Mouse (Mus musculus) hindbrain, embryonic 12.5 days (tissue): ENCODE data around the gene P4htm. TPM values are rescaled to one million over a fixed set of nuclear protein-coding genes. Genes with fewer than 3 reads are reported as not detected.

Experiments used
- ATAC-seq: fragments of 200-750 bp; cut with Nextera tagmentation; 2 replicates; pipeline ENCODE4 v1.8.0; 2017; ENCODE audit warnings: moderate TSS enrichment; ENCODE audit not compliant: low FRiP score
- H3K27ac ChIP-seq: fragments of 300-500 bp; sonication (generic); 2 replicates; pipeline ENCODE4 v1.5.1; 2016; ENCODE audit warnings: mild to moderate bottlenecking
- H3K27me3 ChIP-seq: fragments of 300-500 bp; sonication (generic); 2 replicates; pipeline ENCODE4 v1.6.1; 2016; ENCODE audit warnings: mild to moderate bottlenecking
- H3K36me3 ChIP-seq: fragments of 300-500 bp; sonication (generic); 2 replicates; pipeline ENCODE4 v1.6.1; 2016; ENCODE audit warnings: mild to moderate bottlenecking
- H3K4me1 ChIP-seq: fragments of 300-500 bp; sonication (generic); 2 replicates; pipeline ENCODE4 v1.6.1; 2016
- H3K4me2 ChIP-seq: fragments of 300-500 bp; sonication (generic); replicated peaks from 2 replicates; pipeline ENCODE4 v1.6.1; 2016; ENCODE audit warnings: mild to moderate bottlenecking
- H3K4me3 ChIP-seq: fragments of 300-500 bp; sonication (generic); 2 replicates; pipeline ENCODE4 v1.5.1; 2016; ENCODE audit warnings: mild to moderate bottlenecking
- H3K9ac ChIP-seq: fragments of 300-500 bp; sonication (generic); 2 replicates; pipeline ENCODE4 v1.6.1; 2016; ENCODE audit warnings: mild to moderate bottlenecking, moderate library complexity
- H3K9me3 ChIP-seq: fragments of 300-500 bp; sonication (generic); replicated peaks from 2 replicates; pipeline ENCODE4 v1.6.1; 2016; ENCODE audit warnings: mild to moderate bottlenecking
- WGBS: fragments of 180-500 bp; shearing (Covaris S2); methylation state at CpG from one replicate; pipeline ENCODE4 v1.1.7; 2016; 5-methylcytosine and 5-hydroxymethylcytosine counted together
- polyA plus RNA-seq: library from polyadenylated mRNA; unstranded; fragments of >200 nt; fragmentation: Nextera tagmentation; extraction: Ambion mirVana; gene quantifications from 2 replicates; pipeline ENCODE4 v1.2.1, GENCODE M21; 2016

P4htm gene
- polyA plus RNA-seq, 1 experiment from 2014 or later: 19.0 TPM

GRCm38 (mm10) chr9:108575321-108576297, 21.9 kb downstream of the P4htm start:
- Histone ChIP-seq H3K9ac (peak overlapping the region; percentile 32), H3K4me1 (peaks cover 63% of the 10 kb centered on the region), H3K4me3 (no peak overlapping the region; the same call in 1 of the 2 replicates), H3K27me3 (peaks cover 5% of the 10 kb centered on the region), H3K27ac (no peak overlapping the region; the same call in 1 of the 2 replicates), H3K9me3 (no peaks in the 10 kb centered on the region), H3K4me2 (peak overlapping the region; percentile 69), H3K36me3 (peaks cover 54% of the 10 kb centered on the region)
- no peak for ATAC-seq
- WGBS: 84% methylated on average over 37 of the region's 37 CpGs

- H3K4me1 ChIP-seq: peaks cover 70% of the 10 kb centered on the region
- WGBS: 79% methylated on average over 12 of the region's 12 CpGs
- peak overlapping the region; percentile 24; the same call in 1 of the 2 replicates for H3K27ac ChIP-seq
- H3K4me2 ChIP-seq: peak overlapping the region; percentile 69; the same call in 1 of the 2 replicates
- no peaks in the 10 kb centered on the region for H3K9me3 ChIP-seq
- 0 out of 2 replicates have a peak overlapping the region, but pooled peaks have one; percentile 32 for H3K9ac ChIP-seq
- H3K27me3 ChIP-seq: peaks cover 4% of the 10 kb centered on the region; the same call in 1 of the 2 replicates
- ATAC-seq: no peak
- peaks cover 56% of the 10 kb centered on the region for H3K36me3 ChIP-seq
- H3K4me3 ChIP-seq: no peak overlapping the region
These were observed 22.5 kb downstream of the P4htm start for GRCm38 (mm10) chr9:108574921-108575320.

DNA sequence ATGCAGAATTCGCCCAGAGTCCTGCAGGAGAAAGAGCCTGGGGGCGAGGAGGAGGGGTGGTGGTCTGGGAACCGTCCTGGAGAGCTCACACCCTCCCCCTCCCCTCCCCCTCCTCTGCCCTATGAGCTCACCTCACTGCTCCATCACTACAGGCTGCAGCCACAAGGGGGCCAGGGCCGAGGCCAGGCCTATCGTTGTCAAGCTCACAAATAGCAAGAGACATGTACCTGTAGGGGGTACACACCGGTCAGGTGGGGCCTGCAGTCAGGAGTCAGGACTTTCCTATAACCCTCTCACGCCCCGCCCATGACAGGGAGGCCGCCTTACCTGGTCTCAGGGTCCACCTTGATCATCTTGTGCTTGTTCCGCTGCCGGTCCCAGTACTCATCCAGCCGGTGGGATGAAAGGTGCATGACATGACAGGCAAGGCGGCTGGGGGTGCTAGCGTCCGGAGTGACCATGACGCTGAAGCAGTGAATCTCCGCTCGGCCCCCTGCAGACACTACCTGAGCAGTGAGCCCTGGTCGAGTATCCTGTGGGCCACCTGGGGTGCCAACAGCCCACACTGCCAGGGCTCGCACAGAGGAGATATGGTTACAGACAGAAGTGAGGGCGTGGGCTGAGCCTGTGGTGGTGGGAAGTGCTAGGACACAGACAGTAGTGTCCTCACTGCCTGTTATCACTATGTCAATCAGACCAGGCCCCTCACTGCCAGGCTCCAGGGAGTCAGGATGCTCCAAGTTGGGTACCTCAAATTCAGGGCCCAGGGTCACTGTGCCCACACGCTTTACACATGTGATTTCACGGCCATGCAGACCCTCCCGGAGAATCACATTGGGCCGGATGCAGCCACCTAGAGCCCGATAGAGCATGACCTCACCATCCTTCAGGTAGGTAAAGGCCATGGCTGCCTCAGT, 23.4 kb downstream of the P4htm start:
- no peaks in the 10 kb centered on the region for H3K27me3 ChIP-seq
- ATAC-seq: no peak
- H3K9ac ChIP-seq: peak overlapping the region; percentile 9; the same call in 1 of the 2 replicates
- peak overlapping the region; percentile 69; the same call in 1 of the 2 replicates for H3K4me2 ChIP-seq
- WGBS: 50% methylated on average over 26 of the region's 26 CpGs
- no peaks in the 10 kb centered on the region for H3K9me3 ChIP-seq
- H3K4me1 ChIP-seq: peaks cover 65% of the 10 kb centered on the region
- no peak overlapping the region; the same call in 1 of the 2 replicates for H3K27ac ChIP-seq
- H3K36me3 ChIP-seq: peaks cover 56% of the 10 kb centered on the region
- no peak overlapping the region for H3K4me3 ChIP-seq

DNA sequence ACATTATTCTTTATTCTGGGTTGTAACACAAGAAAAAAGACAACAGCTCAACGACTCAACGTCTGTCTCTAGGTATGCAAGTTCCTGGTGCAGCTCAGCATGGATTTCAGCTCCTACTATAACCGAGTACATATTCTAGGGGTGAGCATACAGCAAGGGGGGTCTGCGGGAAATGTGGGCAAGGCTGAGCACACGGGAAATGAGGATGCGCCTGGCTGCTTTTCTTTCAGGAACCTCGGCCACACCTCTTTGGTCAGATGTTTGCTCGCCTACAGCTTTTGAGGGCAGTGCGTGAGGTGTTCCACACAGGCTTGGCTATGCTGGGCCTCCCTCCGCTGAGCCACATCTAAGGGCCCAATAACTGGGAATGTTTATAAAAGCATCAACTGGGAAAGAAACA, 25.1 kb downstream of the P4htm start:
- Histone ChIP-seq H3K9ac (no peak overlapping the region), H3K27me3 (no peaks in the 10 kb centered on the region), H3K27ac (no peak overlapping the region), H3K4me3 (no peak overlapping the region), H3K4me1 (peaks cover 70% of the 10 kb centered on the region), H3K36me3 (peaks cover 56% of the 10 kb centered on the region), H3K4me2 (no peak overlapping the region), H3K9me3 (no peaks in the 10 kb centered on the region)
- WGBS: 86% methylated on average over 10 of the region's 10 CpGs
- ATAC-seq: no peak

DNA sequence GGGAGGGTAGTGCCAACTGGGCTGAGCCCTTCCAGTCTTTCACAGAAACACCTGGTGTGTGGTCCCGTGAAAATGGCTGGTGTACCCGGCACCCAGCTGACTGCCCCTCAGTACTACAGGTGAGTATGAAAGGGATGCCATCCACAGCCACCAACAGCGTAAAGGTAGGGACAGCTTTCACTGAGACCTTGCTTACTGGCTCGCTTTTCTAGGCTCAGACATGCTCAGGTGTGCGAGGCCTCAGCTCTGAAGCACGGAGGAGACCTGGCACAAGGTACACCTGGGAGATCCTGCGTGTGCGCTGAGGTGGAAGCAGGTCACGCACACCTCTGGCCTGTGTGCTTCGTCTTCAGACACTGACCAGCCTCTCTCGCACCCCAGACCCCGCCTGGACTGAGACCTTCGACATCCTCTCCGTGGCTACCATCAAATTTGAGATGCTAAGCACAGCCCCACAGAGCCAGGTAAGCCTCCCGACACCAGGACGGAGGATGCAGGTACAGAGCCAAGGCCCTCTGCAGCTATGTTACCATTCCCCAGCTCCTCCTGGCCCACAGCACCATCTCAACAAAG, 26.0 kb downstream of the P4htm start:
- Histone ChIP-seq H3K9ac (no peak overlapping the region), H3K4me3 (no peak overlapping the region), H3K9me3 (no peaks in the 10 kb centered on the region), H3K27me3 (no peaks in the 10 kb centered on the region), H3K36me3 (peaks cover 56% of the 10 kb centered on the region), H3K27ac (no peak overlapping the region), H3K4me2 (no peak overlapping the region), H3K4me1 (peaks cover 62% of the 10 kb centered on the region)
- WGBS: 94% methylated on average over 16 of the region's 16 CpGs
- no peak for ATAC-seq

DNA sequence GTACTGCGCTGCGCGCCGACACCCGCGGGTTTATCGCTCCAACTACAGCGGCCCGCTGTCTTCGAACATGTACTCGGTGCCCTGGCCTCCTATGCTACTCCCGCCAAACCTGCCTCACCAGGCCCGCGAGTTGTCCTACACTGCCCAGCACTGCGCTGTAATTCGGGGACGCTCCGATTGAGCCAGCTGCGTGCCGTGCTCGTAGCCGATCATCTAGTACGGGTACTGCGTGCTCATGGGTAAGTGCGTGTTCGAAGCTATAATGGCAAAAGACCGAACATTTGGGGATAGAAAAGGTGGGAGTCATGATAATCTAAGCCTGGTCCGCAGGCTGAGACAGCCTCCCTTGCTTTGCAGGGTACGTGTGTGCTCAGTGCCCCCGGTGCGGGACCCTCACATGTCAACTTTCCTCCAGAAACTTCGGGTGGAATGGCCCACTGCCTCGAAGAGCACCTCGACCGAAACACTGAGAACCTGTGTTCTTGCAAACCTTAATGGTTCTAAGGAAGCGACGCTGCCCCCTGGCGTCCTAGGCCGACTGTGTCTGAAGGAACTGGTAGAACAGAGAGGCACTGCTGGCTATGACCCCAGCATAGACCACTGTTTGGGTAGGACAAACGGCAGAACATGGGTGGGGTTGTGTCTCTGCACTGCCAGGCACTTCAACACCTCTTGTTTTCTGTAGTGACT, 27.1 kb downstream of the P4htm start:
- Histone ChIP-seq H3K9me3 (no peaks in the 10 kb centered on the region), H3K4me3 (peak overlapping the region; percentile 48), H3K27ac (peak overlapping the region; percentile 35), H3K4me2 (peak overlapping the region; percentile 73), H3K9ac (peak overlapping the region; percentile 55), H3K4me1 (peaks cover 60% of the 10 kb centered on the region), H3K27me3 (no peaks in the 10 kb centered on the region), H3K36me3 (peaks cover 53% of the 10 kb centered on the region)
- peak; percentile 10; the same call in 1 of the 2 replicates for ATAC-seq
- WGBS: 2% methylated on average over 40 of the region's 40 CpGs

- peak within 1 kb of the TSS; percentile 55 for H3K9ac ChIP-seq
- H3K9me3 ChIP-seq: no peaks in the 10 kb centered on the region
- H3K36me3 ChIP-seq: peaks cover 53% of the 10 kb centered on the region
- H3K4me1 ChIP-seq: peaks cover 52% of the 10 kb centered on the region
- H3K4me2 ChIP-seq: peak within 1 kb of the TSS; percentile 73
- peak within 1 kb of the TSS; percentile 48 for H3K4me3 ChIP-seq
- peak within 1 kb of the TSS; percentile 35 for H3K27ac ChIP-seq
- 6% methylated on average over 42 of the region's 42 CpGs for WGBS
- ATAC-seq: peak; percentile 63
- no peaks in the 10 kb centered on the region for H3K27me3 ChIP-seq
These were observed 27.9 kb downstream of the P4htm start, which contains the start of gene Dalrd3 for GRCm38 (mm10) chr9:108569381-108570206. TSS of gene Dalrd3 (plus strand) at chr9:108569886.

- 0 out of 2 replicates have a peak overlapping the region, but pooled peaks have one; percentile 82 for H3K9ac ChIP-seq
- H3K4me1 ChIP-seq: peaks cover 42% of the 10 kb centered on the region
- 82% methylated on average over 17 of the region's 17 CpGs for WGBS
- no peaks in the 10 kb centered on the region for H3K9me3 ChIP-seq
- peak overlapping the region; percentile 56; the same call in 1 of the 2 replicates for H3K4me3 ChIP-seq
- H3K36me3 ChIP-seq: peaks cover 55% of the 10 kb centered on the region
- ATAC-seq: no peak
- H3K27me3 ChIP-seq: no peaks in the 10 kb centered on the region
- H3K27ac ChIP-seq: no peak overlapping the region
- H3K4me2 ChIP-seq: peak overlapping the region; percentile 85
These were observed 29.0 kb downstream of the P4htm start for GRCm38 (mm10) chr9:108568511-108568921.

GRCm38 (mm10) chr9:108567931-108568419, 29.5 kb downstream of the P4htm start:
- 10% methylated on average over 18 of the region's 18 CpGs for WGBS
- Histone ChIP-seq H3K4me1 (peaks cover 38% of the 10 kb centered on the region), H3K27ac (peak overlapping the region; percentile 94), H3K4me3 (peak overlapping the region; percentile 56), H3K9ac (peak overlapping the region; percentile 82), H3K27me3 (no peaks in the 10 kb centered on the region), H3K36me3 (peaks cover 55% of the 10 kb centered on the region), H3K4me2 (peak overlapping the region; percentile 85), H3K9me3 (no peaks in the 10 kb centered on the region)
- no peak for ATAC-seq
